Mouse (Mus musculus): Measurements from ENCODE around the gene Thra. TPM values are rescaled to one million over a fixed set of nuclear protein-coding genes. Genes with fewer than 3 reads are reported as not detected.

Gene Thra
- polyA plus RNA-seq, 1 experiment from 2014 or later: 19.2 TPM

DNA sequence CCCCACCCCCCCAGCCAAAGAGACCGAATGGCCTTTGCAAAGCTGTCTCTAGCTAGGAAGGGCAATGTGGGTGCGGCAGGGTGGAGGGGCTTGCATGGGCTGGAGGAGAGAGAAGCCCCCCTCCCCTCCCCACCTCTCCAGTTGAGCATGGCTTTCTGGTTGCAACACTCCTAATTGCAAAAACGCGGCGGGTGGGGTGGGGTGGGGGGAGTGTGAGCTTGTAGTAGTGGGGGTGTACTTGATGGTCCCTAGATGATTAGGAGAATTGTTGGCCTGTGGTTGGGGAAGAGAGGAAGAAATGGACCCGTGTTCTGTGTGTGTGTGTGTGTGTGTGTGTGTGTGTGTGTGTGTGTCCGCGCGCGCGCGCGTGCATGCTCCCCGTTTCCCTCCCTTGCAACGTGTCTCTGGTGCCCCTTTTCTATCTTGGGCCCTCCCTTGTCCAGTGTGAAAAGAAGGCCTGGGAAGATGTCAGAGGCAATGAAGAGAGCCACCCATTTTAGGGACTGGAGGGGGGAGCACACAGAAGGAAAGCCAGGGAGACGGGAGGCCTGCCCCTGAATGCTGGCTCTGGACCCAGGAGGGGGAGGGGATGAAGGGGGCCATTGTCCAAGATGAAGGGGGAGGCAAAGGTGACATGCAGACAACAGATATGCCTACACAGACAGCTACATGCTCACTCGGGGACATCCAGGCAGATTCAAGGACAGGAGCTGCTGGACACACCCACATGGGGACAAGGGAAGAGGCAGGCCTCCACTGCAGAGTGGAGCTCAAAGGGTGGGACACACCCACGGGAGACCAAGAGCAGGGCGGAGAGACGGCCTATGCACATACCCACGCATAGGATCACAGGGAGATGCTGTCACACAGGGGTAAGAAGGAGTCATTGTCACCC lies 2.2 kb downstream of the Thra start:
- Histone ChIP-seq H3K4me1 (peaks cover 94% of the 10 kb centered on the region), H3K36me3 (no peaks in the 10 kb centered on the region), H3K9me3 (no peaks in the 10 kb centered on the region), H3K4me3 (peak overlapping the region; percentile 86), H3K27ac (peak overlapping the region; percentile 99), H3K27me3 (ENCODE audit: insufficient read depth, poor library complexity, severe bottlenecking) (no peaks in the 10 kb centered on the region)
- DNase-seq (ENCODE audit: low spot score): peak; percentile 91
- 3% methylated on average over 21 of the region's 21 CpGs for WGBS

DNA sequence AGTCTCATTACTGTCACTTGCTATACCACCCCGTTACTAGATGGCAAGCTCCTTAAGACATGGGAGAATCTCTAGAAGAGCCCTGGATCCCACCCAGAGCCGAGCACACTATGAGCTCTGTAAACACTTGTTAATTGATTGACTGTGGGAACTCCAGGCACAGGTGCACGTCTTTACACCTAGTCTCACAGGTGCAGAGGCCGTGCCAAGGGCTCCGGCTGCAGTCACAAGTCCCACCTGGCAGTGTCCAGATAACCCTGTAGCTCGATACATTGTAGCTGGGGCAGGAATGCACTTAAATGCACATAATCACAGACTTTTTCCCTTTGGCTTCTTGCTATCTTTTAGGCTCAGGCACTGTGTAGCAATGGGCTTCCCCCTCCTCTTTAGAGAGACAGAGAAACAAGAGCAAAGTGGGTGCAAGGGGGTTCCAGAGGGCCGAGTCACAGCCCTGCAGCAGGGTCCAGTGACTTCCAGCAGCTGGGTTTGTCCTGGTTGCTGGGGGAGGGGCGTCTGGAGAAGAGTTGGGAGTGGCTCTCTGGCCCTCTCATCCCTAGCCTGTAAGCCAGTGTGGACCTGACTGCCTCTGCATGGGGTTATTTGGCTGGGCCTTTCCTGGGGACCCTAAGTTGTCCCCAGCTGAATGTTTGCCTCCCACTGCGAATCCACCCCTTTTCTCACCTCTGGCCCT lies 3.4 kb downstream of the Thra start:
- Histone ChIP-seq H3K4me1 (peaks cover 98% of the 10 kb centered on the region), H3K27ac (peak overlapping the region; percentile 99), H3K9me3 (no peaks in the 10 kb centered on the region), H3K27me3 (ENCODE audit: insufficient read depth, poor library complexity, severe bottlenecking) (no peaks in the 10 kb centered on the region), H3K4me3 (peak overlapping the region; percentile 86), H3K36me3 (no peaks in the 10 kb centered on the region)
- peak; percentile 87 for DNase-seq (ENCODE audit: low spot score)
- 5% methylated on average over 9 of the region's 9 CpGs for WGBS

DNA sequence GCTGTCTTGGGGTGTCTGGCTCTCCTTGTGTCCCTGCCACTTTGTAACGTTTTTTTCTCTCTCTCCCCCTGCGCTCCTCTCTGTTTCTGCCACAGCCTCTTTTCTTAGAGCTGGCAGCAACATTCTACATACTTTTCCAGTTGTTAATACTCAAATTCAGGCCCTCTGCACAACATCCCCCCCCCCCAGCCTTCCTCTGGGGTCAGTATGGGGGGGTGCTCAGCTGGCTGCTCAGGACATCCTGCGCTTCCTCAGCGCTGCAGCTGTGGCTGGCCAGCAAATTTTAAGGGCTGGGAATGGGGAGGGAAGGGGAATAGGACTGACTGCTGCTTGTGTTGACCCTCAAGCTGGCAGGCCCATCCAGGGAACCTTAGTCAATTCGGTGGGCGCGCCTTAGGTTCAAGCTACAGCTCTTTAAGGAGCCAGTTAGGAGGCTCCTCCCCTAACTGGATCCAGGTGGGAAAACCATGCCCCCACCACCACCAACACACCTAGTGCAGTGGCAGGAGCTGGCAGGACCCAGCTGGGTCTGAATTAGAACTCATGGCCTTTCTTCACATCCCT lies 4.1 kb downstream of the Thra start:
- WGBS: 34% methylated on average over 7 of the region's 7 CpGs
- Histone ChIP-seq H3K27ac (peak overlapping the region; percentile 99), H3K36me3 (no peaks in the 10 kb centered on the region), H3K27me3 (ENCODE audit: insufficient read depth, poor library complexity, severe bottlenecking) (no peaks in the 10 kb centered on the region), H3K4me3 (peak overlapping the region; percentile 86), H3K9me3 (no peaks in the 10 kb centered on the region), H3K4me1 (peaks cover 99% of the 10 kb centered on the region)
- no peak for DNase-seq (ENCODE audit: low spot score)

DNA sequence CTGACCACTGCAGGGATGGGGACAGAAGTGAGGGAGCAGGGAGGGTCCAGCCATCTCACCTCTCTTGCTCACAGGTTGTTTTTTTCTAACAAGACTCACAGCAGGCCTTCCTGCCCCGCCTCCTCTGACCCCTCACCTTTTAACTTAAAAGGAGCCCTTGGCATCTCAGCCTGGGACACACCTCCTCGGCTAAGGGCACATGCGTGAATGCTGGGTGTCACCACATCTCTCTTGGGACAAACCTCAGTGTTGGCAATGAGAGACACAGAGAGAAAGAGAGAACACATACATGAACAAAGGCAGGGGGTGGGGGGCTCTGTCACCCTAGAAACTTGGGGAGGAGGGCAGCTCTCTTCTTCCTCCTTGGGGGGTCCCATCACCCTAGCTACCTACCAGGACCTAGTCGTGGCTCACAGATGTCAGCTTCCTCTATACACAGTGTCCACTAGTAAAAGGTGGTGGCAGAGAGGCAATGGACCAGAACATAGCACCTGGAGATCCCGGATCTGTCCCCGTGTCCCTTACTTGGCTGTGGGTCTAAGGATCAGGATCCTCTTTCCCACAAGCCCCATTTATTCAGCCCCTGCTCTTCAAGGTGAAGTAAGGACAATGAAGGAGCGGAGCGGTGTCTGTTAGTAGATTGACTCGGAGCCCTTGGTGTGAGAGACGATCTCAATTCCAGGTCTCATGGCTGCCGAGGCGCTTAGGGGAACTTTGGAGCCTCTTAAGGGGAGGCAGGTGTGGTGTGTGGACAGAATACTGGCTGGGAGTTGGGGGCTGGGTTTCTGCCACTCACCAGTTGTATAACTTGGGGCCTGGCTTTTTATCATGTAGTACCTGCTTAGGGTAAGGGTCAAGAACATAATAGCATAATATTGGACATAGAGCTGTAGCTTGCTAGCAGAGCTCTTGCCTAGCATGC lies 5.8 kb downstream of the Thra start:
- 41% methylated on average over 12 of the region's 12 CpGs for WGBS
- DNase-seq (ENCODE audit: low spot score): no peak
- Histone ChIP-seq H3K4me1 (peaks cover 99% of the 10 kb centered on the region), H3K4me3 (peak overlapping the region; percentile 48), H3K27me3 (ENCODE audit: insufficient read depth, poor library complexity, severe bottlenecking) (no peaks in the 10 kb centered on the region), H3K9me3 (no peaks in the 10 kb centered on the region), H3K36me3 (no peaks in the 10 kb centered on the region), H3K27ac (peak overlapping the region; percentile 90)

DNA sequence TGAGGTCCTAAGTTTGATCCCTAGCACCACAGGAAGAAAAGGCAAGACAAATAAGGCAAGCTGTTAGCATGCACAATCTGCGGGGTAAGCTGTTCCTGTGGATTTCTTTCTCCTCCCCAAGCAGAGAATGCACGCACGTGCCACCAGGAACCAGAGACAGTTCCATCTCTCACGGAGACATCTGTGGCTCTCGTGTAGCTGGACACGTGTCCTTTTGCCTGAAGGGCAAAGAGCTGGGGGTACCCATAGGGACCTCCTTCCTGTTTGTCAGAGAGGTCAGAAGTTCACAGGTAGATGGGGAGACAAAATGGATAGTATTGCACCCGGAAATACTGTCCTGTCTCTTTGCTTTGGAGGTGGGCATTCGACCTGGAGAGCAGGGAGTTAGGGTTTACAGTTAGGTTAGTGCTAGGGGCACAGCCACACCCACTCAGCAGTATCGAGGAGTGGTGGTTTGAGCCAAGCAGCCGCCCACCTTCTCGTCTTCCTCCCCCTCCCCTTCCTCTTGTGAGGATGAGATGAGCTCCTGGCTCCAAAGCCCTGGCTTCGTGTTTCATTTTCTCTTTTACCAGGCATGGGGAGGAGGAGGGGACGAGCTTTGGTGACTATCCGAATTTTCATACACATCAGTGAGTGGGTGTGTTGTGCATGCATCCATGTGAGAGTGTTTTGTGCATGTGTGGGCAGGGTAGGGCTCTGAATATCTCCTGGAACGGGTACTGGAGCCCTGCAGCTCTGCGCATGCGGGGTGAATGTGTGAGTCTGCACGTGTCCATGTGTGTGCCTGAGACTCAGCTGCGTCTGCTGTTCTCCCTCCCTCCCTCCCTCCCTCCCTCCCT lies 6.6 kb downstream of the Thra start:
- Histone ChIP-seq H3K36me3 (no peaks in the 10 kb centered on the region), H3K4me1 (peaks cover 99% of the 10 kb centered on the region), H3K9me3 (no peaks in the 10 kb centered on the region), H3K27me3 (ENCODE audit: insufficient read depth, poor library complexity, severe bottlenecking) (no peaks in the 10 kb centered on the region), H3K4me3 (peak overlapping the region; percentile 48), H3K27ac (peak overlapping the region; percentile 90)
- peak; percentile 91 for DNase-seq (ENCODE audit: low spot score)
- 6% methylated on average over 19 of the region's 19 CpGs for WGBS

DNA sequence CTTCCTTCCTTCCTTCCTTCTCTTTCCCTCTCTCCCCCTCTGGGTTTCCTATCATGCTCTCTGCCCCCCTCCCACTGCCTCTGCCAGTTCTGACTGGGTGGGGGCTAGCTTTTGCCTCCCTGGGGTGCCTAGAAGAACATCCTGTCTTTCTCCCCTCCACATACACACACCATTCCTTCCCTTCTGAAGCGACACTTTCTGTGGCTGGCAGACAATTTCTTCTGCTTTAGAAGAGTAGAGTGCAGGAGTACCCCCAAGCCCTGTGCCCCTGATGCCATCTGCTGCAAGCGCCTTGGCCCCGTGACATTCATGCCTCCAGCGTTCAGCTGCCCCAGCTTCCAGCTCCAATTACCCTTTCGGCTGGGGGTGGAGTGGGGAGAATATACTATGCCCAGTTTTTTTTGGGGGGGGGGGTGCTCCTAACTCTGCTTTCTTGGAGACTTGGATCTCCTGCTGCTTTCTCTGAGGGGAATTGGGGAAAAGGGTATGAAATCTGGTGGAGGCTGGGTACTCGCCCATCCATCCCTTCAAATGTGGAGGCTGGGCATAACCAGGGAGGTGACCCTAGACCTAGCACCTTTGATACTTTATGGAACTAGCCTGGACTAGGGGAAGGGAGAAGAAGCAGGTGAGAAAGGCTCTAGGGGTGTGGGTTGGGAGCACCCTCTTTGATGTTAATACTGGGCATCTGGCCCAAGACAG lies 7.5 kb downstream of the Thra start:
- Histone ChIP-seq H3K36me3 (no peaks in the 10 kb centered on the region), H3K4me1 (peaks cover 99% of the 10 kb centered on the region), H3K27ac (peak overlapping the region; percentile 90), H3K4me3 (peak overlapping the region; percentile 31), H3K27me3 (ENCODE audit: insufficient read depth, poor library complexity, severe bottlenecking) (no peaks in the 10 kb centered on the region), H3K9me3 (no peaks in the 10 kb centered on the region)
- DNase-seq (ENCODE audit: low spot score): no peak
- 31% methylated on average over 6 of the region's 6 CpGs for WGBS

DNA sequence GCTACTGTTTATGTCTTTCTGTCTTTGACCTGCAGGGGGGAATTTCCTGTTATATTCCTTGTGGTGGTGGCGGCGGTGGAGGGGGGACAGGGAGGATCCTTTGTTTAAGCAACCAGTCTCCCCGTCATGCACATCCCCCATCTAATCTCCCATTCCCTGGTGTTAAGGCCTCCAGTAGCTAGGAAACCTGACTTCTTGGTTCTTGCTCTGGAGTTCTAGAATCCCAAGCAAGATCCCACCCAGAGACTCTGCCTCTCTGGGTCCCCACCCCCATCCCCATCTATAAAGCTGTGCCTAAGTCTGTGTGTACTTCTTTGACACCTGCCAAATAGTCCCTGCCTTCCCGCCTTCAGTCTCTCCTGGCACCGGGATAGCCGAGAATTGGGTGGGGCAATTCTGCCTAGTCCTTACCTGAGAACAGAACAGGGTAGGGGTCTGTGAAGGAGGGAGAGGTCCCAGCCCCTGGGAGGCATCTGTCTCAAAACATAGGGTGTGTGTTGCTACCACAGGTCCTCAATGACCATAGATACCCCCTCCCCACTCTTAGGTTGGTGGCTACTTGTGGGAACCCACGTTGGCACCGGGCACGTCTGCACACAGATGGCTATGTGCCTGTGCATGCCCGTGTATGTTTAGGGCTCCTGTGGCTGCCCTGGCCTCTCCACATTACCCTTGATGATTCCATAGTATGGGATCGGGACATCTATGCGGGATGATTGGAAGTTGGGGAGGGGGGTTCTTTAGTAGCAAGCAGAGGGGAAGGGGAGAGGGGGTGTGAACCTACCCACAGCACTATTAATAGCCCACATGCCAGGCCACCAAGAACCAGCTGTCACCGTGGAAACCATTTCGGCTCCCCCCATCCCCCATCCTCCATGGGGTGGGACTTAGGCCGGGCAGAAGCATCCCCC lies 8.3 kb downstream of the Thra start:
- Histone ChIP-seq H3K9me3 (no peaks in the 10 kb centered on the region), H3K4me1 (peaks cover 99% of the 10 kb centered on the region), H3K27me3 (ENCODE audit: insufficient read depth, poor library complexity, severe bottlenecking) (no peaks in the 10 kb centered on the region), H3K36me3 (peaks cover 7% of the 10 kb centered on the region), H3K27ac (peak overlapping the region; percentile 90), H3K4me3 (peak overlapping the region; percentile 31; the same call in 1 of the 2 replicates)
- WGBS: 25% methylated on average over 15 of the region's 15 CpGs
- DNase-seq (ENCODE audit: low spot score): no peak

- Histone ChIP-seq H3K36me3 (peaks cover 13% of the 10 kb centered on the region), H3K4me3 (peak overlapping the region; percentile 31; the same call in 1 of the 2 replicates), H3K27ac (peak overlapping the region; percentile 90), H3K9me3 (no peaks in the 10 kb centered on the region), H3K27me3 (ENCODE audit: insufficient read depth, poor library complexity, severe bottlenecking) (no peaks in the 10 kb centered on the region), H3K4me1 (peaks cover 99% of the 10 kb centered on the region)
- WGBS: 49% methylated on average over 5 of the region's 5 CpGs
- DNase-seq (ENCODE audit: low spot score): no peak
These were observed 9.3 kb downstream of the Thra start for GRCm38 (mm10) chr11:98749716-98750115.

DNA sequence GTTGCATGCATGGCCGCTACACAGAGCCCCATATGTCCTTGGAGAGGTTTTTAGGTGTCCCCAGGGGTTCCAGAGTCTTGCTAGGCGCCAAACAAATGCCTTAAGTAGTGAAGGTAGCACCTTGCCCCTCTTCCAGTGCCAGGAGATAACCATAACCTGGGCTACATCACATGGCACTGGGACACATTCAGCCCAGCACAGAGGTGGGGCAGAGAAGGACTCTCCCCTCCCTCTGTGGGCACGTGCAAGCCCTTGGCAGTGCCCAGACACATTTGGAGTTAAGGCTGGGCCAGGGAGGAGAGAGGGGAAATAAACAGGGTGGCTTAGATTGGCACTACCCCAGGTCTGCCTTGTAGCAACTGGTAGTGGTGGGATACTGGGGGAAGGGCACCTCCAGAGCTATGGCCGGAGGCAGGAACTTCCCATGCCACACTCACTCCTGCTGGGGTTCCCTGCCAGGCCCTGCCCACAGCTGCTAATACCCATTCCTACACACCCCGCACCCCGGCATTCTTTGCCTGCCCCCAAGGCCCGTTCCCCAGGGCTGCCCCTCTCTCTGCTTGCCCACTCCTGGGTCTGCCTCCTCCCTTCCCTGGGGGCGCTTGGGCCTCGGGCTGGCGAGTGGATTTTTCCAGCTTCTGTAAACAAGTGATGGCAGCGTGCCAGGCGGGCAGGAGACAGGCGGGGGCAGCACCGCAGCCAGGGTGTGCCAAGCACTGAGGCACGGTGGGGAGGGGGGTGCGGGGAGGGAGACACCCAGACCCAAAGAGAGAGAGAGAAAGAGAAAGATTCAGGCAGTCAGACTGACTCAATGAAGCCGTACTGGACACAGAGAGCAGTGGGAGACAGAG lies 10.1 kb downstream of the Thra start:
- WGBS: 32% methylated on average over 16 of the region's 17 CpGs
- Histone ChIP-seq H3K9me3 (no peaks in the 10 kb centered on the region), H3K27ac (peak overlapping the region; percentile 90), H3K4me3 (peak overlapping the region; percentile 41), H3K4me1 (peaks cover 98% of the 10 kb centered on the region), H3K27me3 (ENCODE audit: insufficient read depth, poor library complexity, severe bottlenecking) (no peaks in the 10 kb centered on the region), H3K36me3 (peaks cover 13% of the 10 kb centered on the region)
- no peak for DNase-seq (ENCODE audit: low spot score)

DNA sequence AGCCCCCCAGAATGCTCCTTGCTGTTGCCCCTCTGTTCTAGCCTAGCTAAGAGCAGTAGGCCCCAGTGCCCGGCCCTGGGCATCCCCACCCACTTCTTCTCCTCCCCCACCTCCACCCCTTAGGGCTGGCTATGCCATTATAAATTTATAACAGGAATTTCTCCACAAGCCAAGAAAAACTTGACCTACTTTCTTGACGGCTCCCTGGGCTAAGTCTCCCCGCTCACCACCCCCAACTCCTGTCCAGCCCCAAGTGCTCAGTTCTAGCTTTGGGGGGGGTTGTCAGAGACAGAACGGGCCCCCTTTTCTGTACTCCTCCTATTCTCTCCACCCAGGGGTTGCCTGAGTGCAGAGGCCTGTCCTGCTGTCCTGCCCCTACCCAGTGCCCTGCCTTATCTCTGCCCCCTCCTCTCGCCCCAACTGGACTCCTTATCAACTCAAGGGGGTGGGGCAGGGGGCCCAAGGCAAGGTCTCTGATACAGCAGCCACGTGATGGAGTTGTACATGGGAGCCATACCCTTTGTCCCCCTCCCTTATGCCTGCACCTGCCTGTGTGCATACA lies 10.9 kb downstream of the Thra start:
- peak; percentile 92 for DNase-seq (ENCODE audit: low spot score)
- Histone ChIP-seq H3K27ac (peak overlapping the region; percentile 90), H3K27me3 (ENCODE audit: insufficient read depth, poor library complexity, severe bottlenecking) (no peaks in the 10 kb centered on the region), H3K9me3 (no peaks in the 10 kb centered on the region), H3K4me1 (peaks cover 98% of the 10 kb centered on the region), H3K36me3 (peaks cover 20% of the 10 kb centered on the region), H3K4me3 (peak overlapping the region; percentile 41)
- WGBS: 13% methylated on average over 6 of the region's 6 CpGs

All from heart, embryonic 10.5 days (tissue).